Mouse (Mus musculus) embryonic facial prominence, embryonic 14.5 days (tissue): ENCODE data around the gene Rtcb. TPM values are rescaled to one million over a fixed set of nuclear protein-coding genes. Genes with fewer than 3 reads are reported as not detected.

Experiments used
- ATAC-seq: fragments of 200-750 bp; cut with Nextera tagmentation; 2 replicates; pipeline ENCODE4 v1.8.0; 2017; ENCODE audit warnings: low read depth, moderate number of reproducible peaks, moderate TSS enrichment
- DNase-seq: peaks from one replicate; pipeline ENCODE4 v3.0.0-alpha.2; 2015; ENCODE audit warnings: low spot score
- H3K27ac ChIP-seq: fragments of 300-500 bp; sonication (generic); replicated peaks from 2 replicates; pipeline ENCODE4 v1.5.1; 2014; ENCODE audit warnings: low read depth, mild to moderate bottlenecking, low read length, moderate library complexity
- H3K27me3 ChIP-seq: fragments of 300-500 bp; sonication (generic); replicated peaks from 2 replicates; pipeline ENCODE4 v1.6.1; 2014; ENCODE audit warnings: low read length; ENCODE audit not compliant: control insufficient read depth, insufficient read depth
- H3K36me3 ChIP-seq: fragments of 300-500 bp; sonication (generic); 2 replicates; pipeline ENCODE4 v1.6.1; 2014; ENCODE audit warnings: low read length, mixed read lengths; ENCODE audit not compliant: control insufficient read depth, insufficient read depth
- H3K4me1 ChIP-seq: fragments of 300-500 bp; sonication (generic); 2 replicates; pipeline ENCODE4 v1.6.1; 2014; ENCODE audit warnings: antibody characterized with exemption, low read length; ENCODE audit not compliant: control insufficient read depth, insufficient read depth
- H3K4me2 ChIP-seq: fragments of 300-500 bp; sonication (generic); 2 replicates; pipeline ENCODE4 v1.6.1; 2014; ENCODE audit warnings: low read depth, mild to moderate bottlenecking, low read length, moderate library complexity, mixed read lengths
- H3K4me3 ChIP-seq: fragments of 300-500 bp; sonication (generic); 2 replicates; pipeline ENCODE4 v1.5.1; 2014; ENCODE audit warnings: low read depth, mild to moderate bottlenecking, low read length
- H3K9ac ChIP-seq: fragments of 300-500 bp; sonication (generic); 2 replicates; pipeline ENCODE4 v1.6.1; 2014; ENCODE audit warnings: low read depth, mild to moderate bottlenecking, low read length, moderate library complexity, mixed read lengths
- H3K9me3 ChIP-seq: fragments of 300-500 bp; sonication (generic); 2 replicates; pipeline ENCODE4 v1.6.1; 2016; ENCODE audit warnings: low read length; ENCODE audit not compliant: control insufficient read depth
- WGBS: fragments of 180-500 bp; shearing (Covaris S2); extraction: QIAGEN DNeasy Blood & Tissue Kit; methylation state at CpG from one replicate; pipeline ENCODE4 v1.1.7; 2014; 5-methylcytosine and 5-hydroxymethylcytosine counted together
- polyA plus RNA-seq: library from polyadenylated mRNA; unstranded; fragments of >200 nt; fragmentation: Nextera tagmentation; extraction: Ambion mirVana; gene quantifications from 2 replicates; pipeline ENCODE4 v1.2.1, GENCODE M21; 2014

Rtcb gene
- polyA plus RNA-seq, 1 experiment from 2014 or later, result 149 TPM

DNA sequence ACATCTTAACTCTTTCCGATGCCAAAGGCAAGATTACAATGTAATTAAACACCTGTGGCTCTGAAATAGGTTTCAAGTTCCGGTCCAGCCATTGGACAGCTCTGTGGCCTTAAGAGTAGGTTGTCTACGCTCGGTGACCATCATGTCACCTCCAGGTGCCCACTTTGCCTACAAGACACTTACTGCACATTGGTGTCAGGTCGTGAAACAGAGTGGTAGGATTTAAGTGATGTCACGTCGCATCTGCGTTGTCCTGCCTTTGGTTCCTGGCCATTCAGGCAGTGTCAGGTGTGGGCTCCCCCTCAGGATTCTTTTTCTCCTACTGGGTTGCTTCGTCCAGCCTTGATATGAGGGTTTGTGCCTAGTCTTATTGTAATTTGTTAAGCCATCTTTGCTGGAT, 14.2 kb upstream of the Rtcb start:
- 90% methylated on average over 9 of the region's 9 CpGs for WGBS
- no peak for ATAC-seq
- Histone ChIP-seq H3K4me1 (no peaks in the 10 kb centered on the region), H3K4me3 (no peak overlapping the region), H3K4me2 (no peak overlapping the region), H3K9ac (no peak overlapping the region), H3K27ac (no peak overlapping the region), H3K27me3 (no peaks in the 10 kb centered on the region), H3K36me3 (no peaks in the 10 kb centered on the region), H3K9me3 (no peaks in the 10 kb centered on the region)
- DNase-seq, result no peak

- Histone ChIP-seq H3K9me3 (no peaks in the 10 kb centered on the region), H3K27me3 (no peaks in the 10 kb centered on the region), H3K4me3 (no peak overlapping the region), H3K36me3 (no peaks in the 10 kb centered on the region), H3K9ac (no peak overlapping the region), H3K27ac (no peak overlapping the region), H3K4me1 (no peaks in the 10 kb centered on the region), H3K4me2 (no peak overlapping the region)
- ATAC-seq, result no peak
- no peak for DNase-seq
- WGBS, result 49% methylated on average over 8 of the region's 8 CpGs
These were observed 12.4 kb upstream of the Rtcb start for GRCm38 (mm10) chr10:85969894-85970620.

DNA sequence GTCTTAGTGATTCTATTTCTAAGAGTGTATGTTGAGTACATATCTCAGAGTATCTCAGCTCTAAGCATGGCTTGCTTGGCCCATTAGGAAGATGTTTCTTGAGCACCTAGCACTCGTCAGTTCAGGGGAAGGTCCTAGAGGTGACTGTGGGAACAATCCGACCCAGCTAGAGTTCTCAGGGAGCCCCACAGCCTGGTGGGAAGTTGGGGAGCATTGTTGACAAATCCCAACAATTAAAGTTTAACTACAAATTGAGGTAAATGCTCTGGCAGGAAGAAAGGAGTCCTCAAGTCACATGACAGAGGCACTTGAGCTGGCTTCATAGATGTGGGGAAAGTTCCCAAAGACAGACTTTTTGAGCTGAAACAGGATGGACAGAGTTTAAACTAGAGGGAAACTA, 11.1 kb upstream of the Rtcb start:
- Histone ChIP-seq H3K36me3 (no peaks in the 10 kb centered on the region), H3K9ac (no peak overlapping the region), H3K9me3 (no peaks in the 10 kb centered on the region), H3K4me1 (no peaks in the 10 kb centered on the region), H3K27me3 (no peaks in the 10 kb centered on the region), H3K27ac (no peak overlapping the region), H3K4me2 (no peak overlapping the region), H3K4me3 (no peak overlapping the region)
- ATAC-seq (no peak), DNase-seq (no peak)
- WGBS, result 39% methylated on average over 2 of the region's 2 CpGs

GRCm38 (mm10) chr10:85968157-85968634, 10.6 kb upstream of the Rtcb start:
- peak; percentile 75 for DNase-seq
- Histone ChIP-seq H3K9me3 (no peaks in the 10 kb centered on the region), H3K4me1 (no peaks in the 10 kb centered on the region), H3K4me3 (no peak overlapping the region), H3K36me3 (no peaks in the 10 kb centered on the region), H3K27me3 (no peaks in the 10 kb centered on the region), H3K27ac (no peak overlapping the region), H3K9ac (no peak overlapping the region), H3K4me2 (no peak overlapping the region)
- WGBS, result 13% methylated on average over 7 of the region's 7 CpGs
- ATAC-seq, result no peak

GRCm38 (mm10) chr10:85967411-85968156, 10.0 kb upstream of the Rtcb start:
- no peak for ATAC-seq
- Histone ChIP-seq H3K27me3 (no peaks in the 10 kb centered on the region), H3K9ac (no peak overlapping the region), H3K27ac (no peak overlapping the region), H3K9me3 (no peaks in the 10 kb centered on the region), H3K36me3 (no peaks in the 10 kb centered on the region), H3K4me3 (no peak overlapping the region), H3K4me2 (no peak overlapping the region), H3K4me1 (no peaks in the 10 kb centered on the region)
- 58% methylated on average over 17 of the region's 17 CpGs for WGBS
- no peak for DNase-seq

GRCm38 (mm10) chr10:85966476-85966875, 8.9 kb upstream of the Rtcb start:
- H3K27ac ChIP-seq, result no peak overlapping the region
- ATAC-seq, result no peak
- H3K9ac ChIP-seq, result no peak overlapping the region
- no peaks in the 10 kb centered on the region for H3K9me3 ChIP-seq
- H3K4me1 ChIP-seq, result no peaks in the 10 kb centered on the region
- 70% methylated on average over 2 of the region's 2 CpGs for WGBS
- H3K36me3 ChIP-seq, result no peaks in the 10 kb centered on the region
- H3K4me2 ChIP-seq, result no peak overlapping the region
- no peak for DNase-seq
- no peak overlapping the region for H3K4me3 ChIP-seq
- no peaks in the 10 kb centered on the region for H3K27me3 ChIP-seq

DNA sequence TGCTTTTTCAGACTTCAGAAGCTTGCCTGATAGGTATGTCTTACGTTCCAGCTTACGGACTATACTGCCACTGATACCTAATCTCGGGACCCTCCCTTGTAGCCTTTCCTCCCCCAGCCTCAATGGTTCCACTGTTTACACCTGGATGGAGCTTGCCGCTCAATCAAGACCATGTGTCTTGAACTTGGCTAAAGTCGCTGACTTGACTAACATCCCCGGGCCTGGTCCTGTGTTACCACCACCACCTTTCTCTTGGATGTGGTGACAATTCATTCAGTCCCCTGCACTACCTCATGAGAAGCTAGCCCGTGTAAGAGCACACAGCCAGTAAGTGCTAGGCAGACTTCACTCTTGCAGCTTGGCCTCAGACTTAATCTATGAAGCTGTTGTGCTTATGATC, 6.7 kb upstream of the Rtcb start:
- no peak overlapping the region for H3K4me3 ChIP-seq
- DNase-seq (no peak), ATAC-seq (no peak)
- H3K36me3 ChIP-seq, result no peaks in the 10 kb centered on the region
- WGBS, result 79% methylated on average over 7 of the region's 7 CpGs
- no peak overlapping the region for H3K4me2 ChIP-seq
- H3K4me1 ChIP-seq, result no peaks in the 10 kb centered on the region
- H3K27ac ChIP-seq, result no peak overlapping the region
- no peaks in the 10 kb centered on the region for H3K9me3 ChIP-seq
- H3K27me3 ChIP-seq, result no peaks in the 10 kb centered on the region
- no peak overlapping the region for H3K9ac ChIP-seq

DNA sequence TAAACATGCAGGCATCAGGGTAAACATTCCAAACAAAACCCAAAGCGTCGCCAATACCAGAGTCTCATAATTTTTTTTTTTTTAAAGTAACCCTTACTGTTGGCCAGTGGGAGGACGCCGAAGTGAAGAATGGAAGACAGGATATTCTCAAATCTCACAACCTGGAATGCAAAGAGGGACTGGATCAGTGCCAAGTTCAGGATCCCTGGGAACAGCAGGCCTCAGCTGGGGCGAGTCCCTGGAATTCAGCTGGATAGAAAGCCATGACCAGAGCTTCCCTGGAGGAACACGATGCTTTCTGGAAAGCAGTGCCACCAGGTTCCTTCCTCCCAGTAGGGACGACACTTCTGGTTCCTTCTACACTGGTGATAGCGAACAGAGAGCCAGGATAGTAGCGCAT, 5.3 kb upstream of the Rtcb start:
- DNase-seq, result no peak
- no peak for ATAC-seq

More for the DNA sequence above, 5.3 kb upstream of the Rtcb start:
- no peak overlapping the region for H3K27ac ChIP-seq
- no peak overlapping the region for H3K9ac ChIP-seq
- 61% methylated on average over 9 of the region's 9 CpGs for WGBS
- no peaks in the 10 kb centered on the region for H3K36me3 ChIP-seq
- no peak overlapping the region for H3K4me3 ChIP-seq
- H3K4me2 ChIP-seq, result no peak overlapping the region
- no peaks in the 10 kb centered on the region for H3K4me1 ChIP-seq
- H3K9me3 ChIP-seq, result no peaks in the 10 kb centered on the region
- no peaks in the 10 kb centered on the region for H3K27me3 ChIP-seq
